Mouse (Mus musculus) hindbrain, embryonic 12.5 days (tissue): ENCODE data around the gene Gm20388. TPM values are rescaled to one million over a fixed set of nuclear protein-coding genes. Genes with fewer than 3 reads are reported as not detected.

Source experiments
- ATAC-seq: fragments of 200-750 bp; cut with Nextera tagmentation; 2 replicates; pipeline ENCODE4 v1.8.0; 2017; ENCODE audit warnings: moderate TSS enrichment; ENCODE audit not compliant: low FRiP score
- H3K27ac ChIP-seq: fragments of 300-500 bp; sonication (generic); 2 replicates; pipeline ENCODE4 v1.5.1; 2016; ENCODE audit warnings: mild to moderate bottlenecking
- H3K27me3 ChIP-seq: fragments of 300-500 bp; sonication (generic); 2 replicates; pipeline ENCODE4 v1.6.1; 2016; ENCODE audit warnings: mild to moderate bottlenecking
- H3K36me3 ChIP-seq: fragments of 300-500 bp; sonication (generic); 2 replicates; pipeline ENCODE4 v1.6.1; 2016; ENCODE audit warnings: mild to moderate bottlenecking
- H3K4me1 ChIP-seq: fragments of 300-500 bp; sonication (generic); 2 replicates; pipeline ENCODE4 v1.6.1; 2016
- H3K4me2 ChIP-seq: fragments of 300-500 bp; sonication (generic); replicated peaks from 2 replicates; pipeline ENCODE4 v1.6.1; 2016; ENCODE audit warnings: mild to moderate bottlenecking
- H3K4me3 ChIP-seq: fragments of 300-500 bp; sonication (generic); 2 replicates; pipeline ENCODE4 v1.5.1; 2016; ENCODE audit warnings: mild to moderate bottlenecking
- H3K9ac ChIP-seq: fragments of 300-500 bp; sonication (generic); 2 replicates; pipeline ENCODE4 v1.6.1; 2016; ENCODE audit warnings: mild to moderate bottlenecking, moderate library complexity
- H3K9me3 ChIP-seq: fragments of 300-500 bp; sonication (generic); replicated peaks from 2 replicates; pipeline ENCODE4 v1.6.1; 2016; ENCODE audit warnings: mild to moderate bottlenecking
- WGBS: fragments of 180-500 bp; shearing (Covaris S2); methylation state at CpG from one replicate; pipeline ENCODE4 v1.1.7; 2016; 5-methylcytosine and 5-hydroxymethylcytosine counted together
- polyA plus RNA-seq: library from polyadenylated mRNA; unstranded; fragments of >200 nt; fragmentation: Nextera tagmentation; extraction: Ambion mirVana; gene quantifications from 2 replicates; pipeline ENCODE4 v1.2.1, GENCODE M21; 2016

The Gm20388 gene
- polyA plus RNA-seq, 1 experiment from 2014 or later, result not detected

GRCm38 (mm10) chr8:120189440-120189839 lies 278.8 kb downstream of the Gm20388 start:
- Histone ChIP-seq H3K4me1 (peaks cover 41% of the 10 kb centered on the region), H3K27ac (no peak overlapping the region), H3K9me3 (no peaks in the 10 kb centered on the region), H3K4me2 (no peak overlapping the region), H3K27me3 (0 out of 2 replicates have a peak, but pooled peaks cover 4% of the 10 kb centered on the region), H3K36me3 (no peaks in the 10 kb centered on the region), H3K9ac (no peak overlapping the region), H3K4me3 (no peak overlapping the region)
- 83% methylated on average over 6 of the region's 6 CpGs for WGBS
- ATAC-seq, result no peak

GRCm38 (mm10) chr8:120190107-120190809 lies 279.6 kb downstream of the Gm20388 start:
- Histone ChIP-seq H3K4me1 (peaks cover 33% of the 10 kb centered on the region), H3K9me3 (no peaks in the 10 kb centered on the region), H3K27ac (peak overlapping the region; percentile 72), H3K36me3 (no peaks in the 10 kb centered on the region), H3K27me3 (0 out of 2 replicates have a peak, but pooled peaks cover 4% of the 10 kb centered on the region), H3K4me3 (no peak overlapping the region), H3K9ac (no peak overlapping the region), H3K4me2 (no peak overlapping the region)
- ATAC-seq, result no peak
- 80% methylated on average over 17 of the region's 17 CpGs for WGBS

- Histone ChIP-seq H3K4me3 (peak overlapping the region; percentile 8; the same call in 1 of the 2 replicates), H3K4me1 (peaks cover 26% of the 10 kb centered on the region), H3K27ac (peak overlapping the region; percentile 72), H3K4me2 (peak overlapping the region; percentile 41), H3K36me3 (no peaks in the 10 kb centered on the region), H3K27me3 (0 out of 2 replicates have a peak, but pooled peaks cover 4% of the 10 kb centered on the region), H3K9me3 (no peaks in the 10 kb centered on the region), H3K9ac (peak overlapping the region; percentile 25)
- peak; percentile 78 for ATAC-seq
- WGBS, result 29% methylated on average over 19 of the region's 20 CpGs
Observed at GRCm38 (mm10) chr8:120190810-120191413, 280.3 kb downstream of the Gm20388 start.

GRCm38 (mm10) chr8:120191633-120192032 lies 281.0 kb downstream of the Gm20388 start:
- WGBS, result 81% methylated on average over 5 of the region's 5 CpGs
- ATAC-seq, result no peak

GRCm38 (mm10) chr8:120192118-120192517 lies 281.5 kb downstream of the Gm20388 start:
- Histone ChIP-seq H3K4me2 (no peak overlapping the region), H3K27ac (no peak overlapping the region), H3K4me3 (no peak overlapping the region), H3K9me3 (no peaks in the 10 kb centered on the region), H3K27me3 (0 out of 2 replicates have a peak, but pooled peaks cover 4% of the 10 kb centered on the region), H3K9ac (no peak overlapping the region), H3K4me1 (peaks cover 14% of the 10 kb centered on the region), H3K36me3 (no peaks in the 10 kb centered on the region)
- 99% methylated on average over 5 of the region's 5 CpGs for WGBS
- no peak for ATAC-seq

More at GRCm38 (mm10) chr8:120191633-120192032, 281.0 kb downstream of the Gm20388 start:
- no peak overlapping the region for H3K4me3 ChIP-seq
- no peak overlapping the region for H3K4me2 ChIP-seq
- H3K9me3 ChIP-seq, result no peaks in the 10 kb centered on the region
- peaks cover 19% of the 10 kb centered on the region for H3K4me1 ChIP-seq
- H3K27me3 ChIP-seq, result 0 out of 2 replicates have a peak, but pooled peaks cover 4% of the 10 kb centered on the region
- no peak overlapping the region for H3K9ac ChIP-seq
- H3K36me3 ChIP-seq, result no peaks in the 10 kb centered on the region
- H3K27ac ChIP-seq, result peak overlapping the region; percentile 72

GRCm38 (mm10) chr8:120201351-120201750 lies 290.7 kb downstream of the Gm20388 start:
- 88% methylated on average over 6 of the region's 6 CpGs for WGBS
- Histone ChIP-seq H3K27ac (no peak overlapping the region), H3K9me3 (peaks cover 6% of the 10 kb centered on the region; the same call in 1 of the 2 replicates), H3K4me2 (no peak overlapping the region), H3K4me3 (no peak overlapping the region), H3K36me3 (no peaks in the 10 kb centered on the region), H3K4me1 (no peaks in the 10 kb centered on the region; the same call in none of the 2 replicates), H3K9ac (no peak overlapping the region), H3K27me3 (0 out of 2 replicates have a peak, but pooled peaks cover 9% of the 10 kb centered on the region)
- ATAC-seq, result no peak

- Histone ChIP-seq H3K27ac (no peak overlapping the region), H3K4me3 (no peak overlapping the region), H3K4me2 (no peak overlapping the region), H3K4me1 (no peaks in the 10 kb centered on the region; the same call in none of the 2 replicates), H3K9me3 (peaks cover 6% of the 10 kb centered on the region; the same call in 1 of the 2 replicates), H3K9ac (no peak overlapping the region), H3K36me3 (no peaks in the 10 kb centered on the region), H3K27me3 (0 out of 2 replicates have a peak, but pooled peaks cover 9% of the 10 kb centered on the region)
- 69% methylated on average over 3 of the region's 3 CpGs for WGBS
- no peak for ATAC-seq
Observed at GRCm38 (mm10) chr8:120202546-120202945, 291.9 kb downstream of the Gm20388 start.

- 74% methylated on average over 7 of the region's 7 CpGs for WGBS
- no peak overlapping the region for H3K4me3 ChIP-seq
- H3K27ac ChIP-seq, result no peak overlapping the region
- no peak for ATAC-seq
- 0 out of 2 replicates have a peak, but pooled peaks cover 9% of the 10 kb centered on the region for H3K27me3 ChIP-seq
- H3K9ac ChIP-seq, result no peak overlapping the region
- peaks cover 3% of the 10 kb centered on the region; the same call in 1 of the 2 replicates for H3K9me3 ChIP-seq
- H3K4me1 ChIP-seq, result peaks cover 5% of the 10 kb centered on the region
- H3K36me3 ChIP-seq, result no peaks in the 10 kb centered on the region
- H3K4me2 ChIP-seq, result no peak overlapping the region
Observed at GRCm38 (mm10) chr8:120204736-120205360, 294.2 kb downstream of the Gm20388 start.

GRCm38 (mm10) chr8:120205916-120206315 lies 295.3 kb downstream of the Gm20388 start:
- Histone ChIP-seq H3K27me3 (0 out of 2 replicates have a peak, but pooled peaks cover 9% of the 10 kb centered on the region), H3K9me3 (no peaks in the 10 kb centered on the region), H3K4me1 (peaks cover 12% of the 10 kb centered on the region), H3K36me3 (no peaks in the 10 kb centered on the region), H3K4me2 (no peak overlapping the region), H3K27ac (no peak overlapping the region), H3K9ac (no peak overlapping the region), H3K4me3 (no peak overlapping the region)
- ATAC-seq, result no peak
- WGBS, result 84% methylated on average over 9 of the region's 9 CpGs

GRCm38 (mm10) chr8:120207364-120207763 lies 296.7 kb downstream of the Gm20388 start:
- ATAC-seq, result no peak
- Histone ChIP-seq H3K4me2 (no peak overlapping the region), H3K4me3 (no peak overlapping the region), H3K9me3 (no peaks in the 10 kb centered on the region), H3K9ac (no peak overlapping the region), H3K36me3 (no peaks in the 10 kb centered on the region), H3K27ac (no peak overlapping the region), H3K27me3 (0 out of 2 replicates have a peak, but pooled peaks cover 9% of the 10 kb centered on the region), H3K4me1 (peaks cover 19% of the 10 kb centered on the region)
- 88% methylated on average over 8 of the region's 8 CpGs for WGBS

- no peak overlapping the region for H3K4me3 ChIP-seq
- no peak overlapping the region for H3K4me2 ChIP-seq
- H3K27me3 ChIP-seq, result 0 out of 2 replicates have a peak, but pooled peaks cover 9% of the 10 kb centered on the region
- H3K27ac ChIP-seq, result no peak overlapping the region
- ATAC-seq, result no peak
- 77% methylated on average over 11 of the region's 11 CpGs for WGBS
- H3K9ac ChIP-seq, result peak overlapping the region; percentile 8; the same call in 1 of the 2 replicates
- H3K9me3 ChIP-seq, result no peaks in the 10 kb centered on the region
- H3K36me3 ChIP-seq, result no peaks in the 10 kb centered on the region
- peaks cover 19% of the 10 kb centered on the region for H3K4me1 ChIP-seq
Observed at GRCm38 (mm10) chr8:120208113-120208512, 297.5 kb downstream of the Gm20388 start.

GRCm38 (mm10) chr8:120211345-120211744 lies 300.7 kb downstream of the Gm20388 start:
- no peak for ATAC-seq
- no peak overlapping the region for H3K9ac ChIP-seq
- H3K4me2 ChIP-seq, result no peak overlapping the region
- H3K27me3 ChIP-seq, result no peaks in the 10 kb centered on the region
- H3K4me3 ChIP-seq, result no peak overlapping the region
- H3K9me3 ChIP-seq, result no peaks in the 10 kb centered on the region
- H3K4me1 ChIP-seq, result peaks cover 34% of the 10 kb centered on the region
- WGBS, result 8% methylated on average over 4 of the region's 4 CpGs
- H3K36me3 ChIP-seq, result no peaks in the 10 kb centered on the region
- H3K27ac ChIP-seq, result no peak overlapping the region
